Mouse (Mus musculus) kidney, adult 8-10 months (tissue): ENCODE results near the gene D1Ertd622e.
"Not testable (repeated sequence)": the region's sequence is repeated elsewhere in the genome, so short reads cannot be mapped to it uniquely, and the experiment has no call there.

Source experiments
- DNase-seq, 2 experiments: peaks; one replicate each; pipeline ENCODE4 v3.0.0; 2022

D1Ertd622e gene

DNA sequence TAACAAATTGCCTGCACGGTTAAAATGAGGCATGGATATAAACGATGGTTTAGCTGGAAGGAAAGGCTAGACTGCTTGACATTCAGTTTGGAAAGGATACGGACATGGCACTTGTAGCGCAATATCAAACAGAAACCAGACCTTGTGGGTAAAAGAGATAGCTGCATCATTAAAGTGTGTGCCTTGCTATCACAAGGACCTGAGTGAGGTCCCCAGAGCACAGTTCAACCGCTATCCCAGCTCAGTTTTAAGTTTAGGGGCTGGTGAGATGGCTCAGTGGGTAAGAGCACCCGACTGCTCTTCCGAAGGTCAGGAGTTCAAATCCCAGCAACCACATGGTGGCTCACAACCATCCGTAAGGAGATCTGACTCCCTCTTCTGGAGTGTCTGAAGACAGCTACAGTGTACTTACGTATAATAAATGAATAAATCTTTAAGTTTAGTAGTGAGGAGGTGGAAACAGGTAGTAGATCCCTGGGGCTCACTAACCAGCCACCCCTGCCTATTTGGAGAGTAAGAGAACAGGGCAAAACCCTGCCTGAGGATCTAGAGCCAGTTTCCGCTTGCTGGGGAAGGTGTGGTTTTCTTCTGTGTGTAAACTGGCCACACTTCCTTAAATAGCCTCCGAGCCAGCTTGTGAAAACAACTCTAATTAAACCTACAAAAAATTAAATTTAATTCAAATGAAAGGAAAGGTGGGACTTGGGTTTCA lies 29.2 kb downstream of the D1Ertd622e start:
- DNase-seq: no peak

DNA sequence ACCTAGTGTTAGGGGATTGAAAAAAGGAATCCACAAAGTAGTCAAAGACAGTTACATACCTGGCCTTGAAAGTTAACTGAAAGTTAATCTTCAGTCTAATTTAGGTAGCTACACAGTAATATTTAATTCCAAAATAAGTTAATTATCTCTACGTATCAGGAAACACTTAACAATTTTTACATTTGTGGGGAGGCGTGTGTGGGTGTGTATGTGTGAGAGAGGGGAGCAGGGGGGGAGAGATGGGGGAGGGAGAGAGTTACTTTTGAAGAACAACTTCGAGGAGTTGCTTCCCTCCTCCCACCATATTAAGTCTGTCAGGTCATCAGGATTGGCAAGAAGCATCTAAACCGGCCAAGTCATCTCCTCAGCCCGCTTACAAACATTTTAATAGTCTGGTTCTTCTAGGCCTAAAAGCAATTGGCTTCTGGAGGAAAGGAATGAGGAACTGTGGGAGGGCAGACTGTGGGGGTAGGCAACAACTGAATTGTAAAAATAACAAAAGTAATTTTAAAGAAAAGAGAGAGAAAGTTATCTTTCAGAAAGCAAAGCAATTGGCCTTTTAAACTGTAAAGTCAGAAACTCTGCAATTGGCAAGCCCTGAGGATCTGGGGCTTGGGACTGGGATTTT lies 29.9 kb downstream of the D1Ertd622e start:
- DNase-seq: no peak

DNA sequence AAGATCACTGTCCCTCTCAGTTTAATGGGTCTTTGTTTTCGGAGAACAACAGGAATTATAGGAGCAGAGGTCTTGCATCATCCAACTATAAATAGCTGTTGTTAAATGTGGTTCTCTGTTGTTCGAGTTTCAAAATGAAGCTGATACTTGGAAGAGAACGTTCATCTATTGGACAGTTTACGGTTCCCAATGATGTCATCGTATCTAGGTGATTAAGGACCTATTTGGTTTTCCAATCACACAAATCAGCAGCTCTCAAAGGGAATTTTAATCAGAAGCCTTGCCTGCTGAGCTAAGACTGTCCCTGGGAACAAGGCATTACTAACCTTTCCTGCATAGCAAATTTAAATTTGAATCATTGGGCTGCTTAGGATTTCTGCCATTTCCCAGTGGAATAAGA lies 31.7 kb downstream of the D1Ertd622e start:
- no peak for DNase-seq

- no peak for DNase-seq
Observed at GRCm38 (mm10) chr1:97628859-97629258, 33.0 kb downstream of the D1Ertd622e start.

DNA sequence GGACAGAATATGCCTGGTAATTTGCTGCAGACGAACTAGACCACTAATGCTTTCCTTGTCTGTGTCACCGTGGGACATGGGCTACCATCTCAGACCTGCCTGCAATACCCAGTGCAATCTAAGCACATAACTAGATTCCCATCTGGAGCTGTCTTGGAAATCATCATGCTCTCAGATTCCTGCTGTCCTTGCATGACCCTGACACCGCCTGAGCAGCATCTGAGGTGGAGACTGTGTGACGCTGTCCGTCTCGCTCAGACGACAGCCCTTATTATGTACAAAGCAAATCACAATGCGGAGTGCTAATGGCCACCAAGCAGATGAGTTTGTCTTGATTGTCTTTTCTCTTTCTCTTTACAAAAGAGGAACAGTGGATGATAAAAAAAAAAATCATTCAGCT lies 33.9 kb downstream of the D1Ertd622e start:
- no peak for DNase-seq

- no peak for DNase-seq
Observed at GRCm38 (mm10) chr1:97625427-97625826, 36.4 kb downstream of the D1Ertd622e start.

DNA sequence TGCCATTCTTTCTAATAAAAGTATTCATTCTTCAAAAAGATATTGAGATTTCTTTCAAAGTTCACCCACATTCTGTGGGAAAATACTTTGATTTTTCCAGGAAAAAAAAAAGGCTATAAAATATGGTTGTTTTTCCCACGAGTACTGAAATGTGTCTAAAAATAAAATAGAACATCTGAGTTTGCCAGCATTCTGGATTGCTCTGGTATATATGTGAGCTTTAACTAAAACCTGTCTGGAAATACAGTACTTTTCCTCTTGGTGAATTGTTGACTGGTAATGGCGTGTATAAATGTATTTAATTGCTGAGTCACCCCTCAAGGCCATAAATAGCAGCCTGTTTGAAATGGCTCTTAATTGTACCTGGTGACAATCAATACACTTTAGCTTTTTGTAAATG lies 37.5 kb downstream of the D1Ertd622e start:
- DNase-seq: no peak

DNA sequence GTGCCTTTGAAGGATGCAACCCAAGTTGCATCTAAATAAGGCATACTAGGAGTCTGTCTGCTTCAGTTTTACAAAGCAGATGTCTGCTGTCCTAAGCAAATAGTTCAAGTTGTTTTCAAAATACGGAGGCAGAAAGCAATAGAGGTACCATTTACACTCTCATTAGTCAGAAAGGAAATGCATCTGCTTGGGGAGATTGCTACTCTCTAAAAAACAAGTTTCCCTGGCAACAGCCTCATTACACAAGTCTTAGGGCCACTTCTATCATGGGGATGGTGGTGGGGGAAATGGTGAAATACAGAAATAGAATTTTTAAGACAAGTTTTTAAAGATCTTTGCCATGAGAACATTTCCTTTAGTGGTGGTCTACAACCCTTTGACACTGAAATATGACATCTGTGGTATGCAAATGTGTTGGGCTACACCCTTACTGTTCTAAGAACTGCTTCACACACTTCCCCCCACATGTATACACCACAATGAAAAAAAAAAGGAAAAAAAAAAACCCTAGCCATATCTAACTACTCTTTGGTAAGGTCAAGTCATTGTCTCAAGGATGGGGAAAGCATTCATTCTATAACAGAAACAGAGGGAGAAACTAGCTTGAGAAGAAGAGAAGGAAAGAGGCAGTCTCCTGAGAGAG lies 38.5 kb downstream of the D1Ertd622e start:
- DNase-seq: no peak

DNA sequence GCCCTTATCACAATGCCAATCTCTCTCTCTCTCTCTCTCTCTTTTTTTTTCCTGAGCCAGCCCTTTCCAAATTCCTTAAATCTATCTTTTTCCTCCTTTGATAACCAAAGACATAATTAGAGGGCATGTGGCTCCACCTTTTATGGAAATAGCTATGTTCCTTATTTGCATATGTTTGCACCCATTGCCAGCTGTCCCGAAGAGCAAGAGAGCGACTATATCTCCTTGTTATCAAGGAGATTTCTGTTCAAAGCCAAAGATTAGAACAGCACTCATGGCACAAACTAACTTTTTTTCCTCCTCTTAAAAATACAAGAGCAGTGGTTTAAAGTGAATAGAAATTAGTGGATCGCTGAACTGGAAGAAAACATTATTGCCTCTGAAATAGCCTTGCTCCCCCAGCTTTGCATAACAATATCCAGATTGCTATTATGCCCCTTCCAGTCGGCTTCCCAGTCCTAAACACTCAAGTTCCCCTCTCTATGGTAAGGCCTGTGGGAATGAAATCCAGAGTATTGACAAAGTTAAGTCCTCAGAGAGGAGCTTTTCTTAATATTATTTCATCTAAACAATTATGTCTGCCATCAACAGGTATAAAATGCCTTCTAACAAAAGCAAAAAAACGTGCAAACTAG lies 39.2 kb downstream of the D1Ertd622e start:
- no peak for DNase-seq

DNA sequence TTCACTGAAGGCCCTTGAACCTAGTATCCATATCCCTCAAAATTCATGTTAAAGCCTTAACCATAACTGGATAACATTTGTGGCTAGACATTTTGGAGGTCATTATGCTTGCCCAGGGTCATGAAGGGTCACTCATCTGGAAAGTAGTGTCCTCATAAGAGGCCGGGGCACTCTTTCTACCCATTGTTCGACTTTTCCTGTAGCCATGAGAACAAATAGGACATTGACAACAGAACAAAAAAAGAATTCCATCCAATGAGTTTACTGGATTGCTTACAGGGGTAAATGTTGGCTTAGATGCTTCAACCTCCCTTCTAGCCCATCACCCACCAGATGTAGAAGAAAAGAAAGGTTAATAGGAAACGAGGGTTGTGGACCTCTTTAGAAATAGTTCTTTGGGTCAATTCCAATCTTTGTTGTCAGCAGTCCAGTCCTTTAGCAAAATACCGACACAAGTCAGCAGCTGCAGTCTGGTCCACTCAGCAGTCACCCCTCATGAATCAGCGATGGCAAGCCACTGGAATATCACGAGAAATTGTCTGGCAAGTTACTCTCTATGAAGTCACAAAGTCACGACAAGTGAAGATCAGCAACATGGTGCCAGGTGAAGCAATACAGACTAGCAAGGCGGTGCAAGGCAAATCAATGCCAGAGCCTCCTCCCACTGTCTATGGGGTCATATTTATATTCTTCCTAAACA lies 42.1 kb downstream of the D1Ertd622e start:
- DNase-seq: no peak

DNA sequence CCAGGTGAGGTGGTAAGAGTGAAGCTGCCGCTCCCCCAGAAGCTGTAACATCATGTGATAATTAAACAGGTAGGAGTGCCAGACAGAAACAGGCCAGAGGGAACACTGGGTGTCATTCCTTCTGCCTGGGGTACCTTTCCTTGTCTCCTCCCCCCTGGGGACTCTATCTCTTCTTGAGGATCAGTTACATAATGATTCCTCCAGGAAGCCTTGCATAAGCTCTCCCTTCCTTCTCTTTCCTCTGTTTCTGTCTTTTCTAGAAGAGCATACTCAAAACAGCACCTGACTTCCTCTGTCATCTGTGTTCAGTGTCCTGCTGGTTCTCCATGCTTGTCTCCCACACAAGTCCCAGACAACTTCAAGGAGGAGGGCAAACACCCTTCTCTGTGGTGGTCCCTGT lies 46.3 kb downstream of the D1Ertd622e start:
- DNase-seq: no peak

- peak; percentile 74 to 87 for DNase-seq
Observed at GRCm38 (mm10) chr1:97614531-97615462, 47.1 kb downstream of the D1Ertd622e start.

DNA sequence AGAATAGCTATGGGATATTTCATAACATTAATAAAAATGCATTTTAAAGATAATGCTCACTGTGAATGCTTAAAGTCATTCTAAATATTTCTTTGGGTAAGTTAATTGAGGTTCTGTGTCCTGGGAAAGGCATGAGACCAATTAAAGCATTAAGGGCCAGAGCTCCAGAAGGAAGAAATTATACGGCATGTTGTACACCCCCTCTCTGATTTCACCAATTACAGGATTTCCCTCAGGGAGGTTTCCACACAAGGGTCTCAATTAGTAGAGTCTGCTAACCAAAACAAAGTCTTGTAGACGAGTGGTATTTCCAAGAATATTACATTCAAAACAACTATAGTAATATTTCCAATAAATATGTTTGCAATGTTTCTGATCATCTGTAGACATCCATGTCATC lies 50.1 kb downstream of the D1Ertd622e start:
- no peak for DNase-seq

- peak in 1 of 2 experiments; percentile 40 for DNase-seq
Observed at GRCm38 (mm10) chr1:97603361-97603760, 58.5 kb downstream of the D1Ertd622e start.

DNA sequence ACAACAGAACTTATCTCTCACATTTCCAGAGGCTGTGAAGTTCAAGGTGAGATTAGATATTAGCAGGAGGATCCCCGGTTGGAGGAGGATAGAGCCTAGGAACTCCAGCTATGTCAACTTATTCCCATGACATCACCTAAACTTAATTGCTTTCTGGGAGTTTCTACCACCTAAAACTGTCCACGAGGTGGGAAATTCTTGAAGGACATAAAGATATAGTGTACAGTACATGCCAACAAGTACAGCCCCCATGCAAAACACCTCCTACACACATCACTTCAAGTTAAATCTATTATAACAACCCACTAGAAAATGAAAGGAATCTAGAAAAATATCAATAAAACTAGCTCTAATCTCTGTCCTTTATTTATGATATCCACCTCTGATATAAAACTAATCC lies 61.5 kb downstream of the D1Ertd622e start:
- DNase-seq: no peak

- peak in 1 of 2 experiments; percentile 18 for DNase-seq
Observed at GRCm38 (mm10) chr1:97599101-97599500, 62.8 kb downstream of the D1Ertd622e start.

GRCm38 (mm10) chr1:97588561-97588960 lies 73.3 kb downstream of the D1Ertd622e start:
- no peak for DNase-seq

- DNase-seq: no peak
Observed at GRCm38 (mm10) chr1:97585106-97585505, 76.8 kb downstream of the D1Ertd622e start.

GRCm38 (mm10) chr1:97584171-97584570 lies 77.7 kb downstream of the D1Ertd622e start:
- DNase-seq: no peak

DNA sequence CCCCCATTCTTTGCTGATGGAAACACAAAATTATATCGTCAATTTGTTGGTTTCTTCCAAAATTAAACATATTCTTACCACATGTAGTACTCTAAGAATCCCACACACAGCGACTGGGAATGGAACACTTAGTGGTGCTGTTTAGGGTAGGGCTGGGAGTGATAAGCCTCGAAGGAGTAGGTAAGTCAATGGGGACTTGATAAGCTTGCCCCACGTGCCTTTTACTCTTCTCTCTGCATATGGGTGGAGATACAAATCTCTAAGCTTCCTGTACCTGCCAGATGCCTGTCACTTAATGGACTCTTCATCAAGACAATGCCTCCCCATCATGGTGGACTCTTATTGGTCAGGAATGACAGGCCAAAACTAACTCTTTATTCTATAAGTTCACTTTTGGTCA lies 78.8 kb downstream of the D1Ertd622e start:
- no peak for DNase-seq

DNA sequence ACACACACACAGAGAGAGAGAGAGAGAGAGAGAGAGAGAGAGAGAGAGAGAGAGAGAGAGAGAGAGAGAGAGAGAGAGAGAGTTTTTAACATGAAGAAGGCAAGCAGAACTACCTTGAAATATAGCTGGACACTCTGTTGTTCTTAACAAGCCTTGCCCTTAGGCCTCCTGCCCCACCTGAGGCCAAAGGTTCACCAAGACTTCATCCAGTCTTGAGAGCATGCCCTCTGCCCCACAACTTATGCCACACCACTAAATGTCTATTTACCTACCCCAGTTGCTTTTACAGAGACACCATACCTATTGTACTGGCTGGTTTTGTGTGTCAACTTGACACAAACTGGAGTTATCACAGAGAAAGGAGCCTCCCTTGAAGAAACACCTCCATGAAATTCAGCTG lies 81.2 kb downstream of the D1Ertd622e start:
- DNase-seq: not testable (repeated sequence)

- DNase-seq: no peak
Observed at GRCm38 (mm10) chr1:97580270-97580669, 81.6 kb downstream of the D1Ertd622e start.
